Mouse (Mus musculus): Measurements from ENCODE around the gene Camsap3.

- TF ChIP-seq POLR2A (IDR thresholded peaks at IDR 0.05; ENCODE audit: low read depth, low read length) (peak; percentile 73), CTCF (conservative IDR thresholded peaks at IDR 0.05 in 1 of 2, IDR thresholded peaks at IDR 0.05 in 1 of 2; ENCODE audit: low read depth in 2 of 2, low read length in 2 of 2) (no peak), RCOR1 (conservative IDR thresholded peaks at IDR 0.05; ENCODE audit: low read depth, low read length) (no peak), ELF1 (IDR thresholded peaks at IDR 0.05; ENCODE audit: low read depth, low read length) (peak; percentile 100), TBP (conservative IDR thresholded peaks at IDR 0.05; ENCODE audit: low read depth, low read length) (0 out of 2 replicates have a peak, but pooled peaks have one; percentile 35), TCF12 (IDR thresholded peaks at IDR 0.05; ENCODE audit: low read depth, low read length) (peak; percentile 69; the same call in 1 of the 2 replicates), ZKSCAN1 (IDR thresholded peaks at IDR 0.05; ENCODE audit: borderline replicate concordance, low read depth, low read length) (no peak), JUN (IDR thresholded peaks at IDR 0.05; ENCODE audit: insufficient read depth, low read depth, low read length) (peak; percentile 30; the same call in 1 of the 2 replicates), ZC3H11A (IDR thresholded peaks at IDR 0.05; ENCODE audit: low read depth, low read length) (no peak), E2F4 (IDR thresholded peaks at IDR 0.05; ENCODE audit: insufficient replicate concordance, low read depth, low read length) (no peak; the same call in 1 of the 2 replicates)
These were observed 34.3 kb downstream of the Camsap3 start, which contains the start of the genes Xab2 and Pet100 for GRCm38 (mm10) chr8:3621199-3621970.
